ENCODE assay signal across 22 mouse cellular contexts in the genomic region with DNA sequence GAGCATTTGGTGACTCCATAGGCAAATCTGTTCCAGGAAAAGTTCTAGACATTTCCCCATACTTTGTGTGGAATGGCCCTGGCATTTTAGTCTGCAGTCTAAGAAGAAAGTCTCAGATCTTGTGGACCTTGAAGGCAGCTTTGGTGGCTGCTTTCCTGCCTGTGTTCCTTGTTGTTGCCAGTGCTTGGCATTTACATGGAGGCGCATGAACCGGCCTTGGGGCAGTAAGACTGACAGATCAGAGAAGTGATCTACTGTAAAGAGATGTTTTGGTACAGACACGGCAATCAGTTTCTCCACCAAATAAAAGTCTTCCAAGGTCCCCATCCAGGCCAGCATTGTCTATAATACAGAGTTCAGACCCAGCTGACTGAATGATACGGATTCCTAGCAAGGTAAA. TPM values are rescaled to one million over a fixed set of nuclear protein-coding genes. Genes with fewer than 3 reads are reported as not detected.
DNase-seq lines count a peak whose midpoint lies in the region.
"Had no signal": no experiment of that assay in that cellular context is flagged by ENCODE, and none has a peak within 500 bp of the region (broad histone marks: within the 10 kb centered on the region; RNA-seq: fewer than 3 reads in every experiment).

No protein-coding gene starts in this region.

- peak; percentile 58 to 74 for DNase-seq in adrenal gland, adult (ENCODE audit: inconsistent age in 2 of 2, low spot score in 1 of 2)
- no peak for DNase-seq in adrenal gland, adult 8-10 months
- peak; percentile 26 for DNase-seq in adrenal gland, postnatal 10 days
- DNase-seq in adrenal gland, adult 18-20 months (ENCODE audit: low spot score in 2 of 2) = no peak
- DNase-seq in heart, adult 11 months = peak; percentile 64
- no peak for DNase-seq in heart, embryonic 10.5 days (ENCODE audit: low spot score)
- DNase-seq: B cell, adult 2 months; cerebellum, adult 11 months; cerebellum, adult 18-20 months; cerebellum, adult 8-10 months; cerebellum, adult 9-11 months; cerebellum, postnatal 14 days; cerebellum, postnatal 36 days; embryo, embryonic 11 days had no signal

- no peak overlapping the region for H3K4me3 ChIP-seq in heart, embryonic 10.5 days
- H3K4me3 ChIP-seq: embryonic facial prominence, embryonic 13.5 days; embryonic facial prominence, embryonic 15.5 days; erythroblast, embryonic 14.5 days; forebrain, embryonic 10.5 days; forebrain, embryonic 12.5 days had no signal

- 90% methylated on average over 4 of the region's 4 CpGs for WGBS in heart, embryonic 10.5 days

- no peak overlapping the region for H3K27ac ChIP-seq in heart, embryonic 10.5 days
- H3K27ac ChIP-seq: embryonic facial prominence, embryonic 13.5 days; embryonic facial prominence, embryonic 15.5 days; forebrain, embryonic 10.5 days; forebrain, embryonic 12.5 days had no signal

- peaks cover 17% of the 10 kb centered on the region for H3K4me1 ChIP-seq in heart, embryonic 10.5 days
- H3K4me1 ChIP-seq: forebrain, embryonic 10.5 days; forebrain, embryonic 12.5 days had no signal

- H3K27me3 ChIP-seq in heart, embryonic 10.5 days (ENCODE audit: insufficient read depth, poor library complexity, severe bottlenecking) = no peaks in the 10 kb centered on the region
- H3K27me3 ChIP-seq: CH12.LX; embryonic facial prominence, embryonic 13.5 days; embryonic facial prominence, embryonic 15.5 days; forebrain, embryonic 12.5 days; Patski had no signal

- no peaks in the 10 kb centered on the region for H3K36me3 ChIP-seq in heart, embryonic 10.5 days
- H3K36me3 ChIP-seq: embryonic facial prominence, embryonic 13.5 days; embryonic facial prominence, embryonic 15.5 days; forebrain, embryonic 10.5 days; forebrain, embryonic 12.5 days; G1E had no signal

- no peaks in the 10 kb centered on the region for H3K9me3 ChIP-seq in heart, embryonic 10.5 days
- H3K9me3 ChIP-seq: embryonic facial prominence, embryonic 13.5 days; embryonic facial prominence, embryonic 15.5 days; forebrain, embryonic 10.5 days; forebrain, embryonic 12.5 days had no signal

RNA-seq across cellular contexts. Expression of a gene that starts 25.6 kb away (rescaled TPM):
- total RNA-seq in adrenal gland, adult 8-10 months (2022) = 10 to 100 TPM in 2 of 4 experiments, 1 to 10 TPM in 2; 8.5 to 11.0 (median 9.9) TPM
- 1 to 10 TPM; 5.3 to 6.9 TPM for total RNA-seq in adrenal gland, postnatal 10 days (2021)
- 1 to 10 TPM; 7.9 to 8.4 TPM for total RNA-seq in adrenal gland, adult 18-20 months (2021)
- polyA plus RNA-seq in heart, embryonic 10.5 days (2016; fragmentation: Nextera tagmentation; extraction: Ambion mirVana) = 10.7 and 17.9 TPM in 2 replicates
- polyA plus RNA-seq: erythroblast, embryonic 14.5 days; G1E had no signal

Comparison
In these comparisons a context has a peak if more than half of its experiments do, and no peak if none do; other contexts are left out.
1. DNase-seq: peak in adrenal gland, adult (2 of 2), adrenal gland, postnatal 10 days (single experiment) and heart, adult 11 months (single experiment); none in adrenal gland, adult 8-10 months (single experiment), adrenal gland, adult 18-20 months (0 of 2) and heart, embryonic 10.5 days (single experiment).